Comparison of ENCODE assay signal across 17 mouse cellular contexts in the genomic region with DNA sequence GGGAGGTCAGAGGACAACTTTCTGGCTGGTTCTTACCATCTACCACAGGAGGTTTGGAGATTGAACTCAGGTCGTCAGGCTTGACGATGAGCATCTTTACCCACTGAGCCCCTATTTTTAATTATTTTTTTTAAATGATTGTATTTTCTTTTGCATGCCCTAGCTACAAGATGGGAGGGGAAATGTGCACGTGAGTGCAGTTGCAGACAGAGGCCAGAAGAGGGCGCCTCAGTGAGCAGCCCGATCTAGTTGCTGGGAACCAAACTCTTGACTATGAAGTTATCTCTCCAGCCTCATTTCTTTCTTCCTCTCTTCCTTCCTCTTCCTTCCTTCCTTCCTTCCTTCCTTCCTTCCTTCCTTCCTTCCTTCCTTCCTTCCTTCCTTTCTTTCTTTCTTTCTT.
DNase-seq lines count a peak whose midpoint lies in the region; ATAC-seq and TF ChIP-seq lines count a peak whose summit lies in the region.
"Had no signal": no experiment of that assay in that cellular context is flagged by ENCODE, and none has a peak within 500 bp of the region (broad histone marks: within the 10 kb centered on the region; RNA-seq: fewer than 3 reads in every experiment).

No protein-coding gene starts in this region.

- no peak overlapping the region for H3K4me3 ChIP-seq in kidney, postnatal 0 days (replicated peaks; ENCODE audit: low read depth, low read length)
- H3K4me3 ChIP-seq in midbrain, postnatal 0 days (ENCODE audit: low read depth, low read length): no peak overlapping the region
- H3K4me3 ChIP-seq in midbrain, embryonic 13.5 days (replicated peaks): no peak overlapping the region
- no peak overlapping the region for H3K4me3 ChIP-seq in stomach, postnatal 0 days (ENCODE audit: low read depth, low read length)
- H3K4me3 ChIP-seq: limb, embryonic 13.5 days; neural tube, embryonic 15.5 days had no signal

- no peak for TF ChIP-seq EP300 in stomach, postnatal 0 days (optimal IDR thresholded peaks at IDR 0.05)

- ATAC-seq in kidney, postnatal 0 days (replicated peaks; ENCODE audit: low FRiP score, low read depth): no peak
- no peak for ATAC-seq in midbrain, postnatal 0 days (ENCODE audit: low FRiP score)
- no peak for ATAC-seq in midbrain, embryonic 13.5 days
- no peak for ATAC-seq in Patski
- no peak for ATAC-seq in stomach, postnatal 0 days (ENCODE audit: low FRiP score, low TSS enrichment)
- ATAC-seq: forebrain, embryonic 14.5 days; hindbrain, embryonic 16.5 days had no signal

- POLR2A ChIA-PET in Patski (lab: Charles Lee): no interaction called here

- H3K9me3 ChIP-seq in kidney, postnatal 0 days (replicated peaks; ENCODE audit: low read length): no peaks in the 10 kb centered on the region
- H3K9me3 ChIP-seq in midbrain, postnatal 0 days (ENCODE audit: low read length): no peaks in the 10 kb centered on the region; the same call in 1 of the 2 replicates
- H3K9me3 ChIP-seq in midbrain, embryonic 13.5 days: no peaks in the 10 kb centered on the region
- H3K9me3 ChIP-seq in stomach, postnatal 0 days (ENCODE audit: control insufficient read depth, low read length): no peaks in the 10 kb centered on the region

- peak; percentile 37; the same call in 1 of the 2 replicates for TF ChIP-seq CTCF in kidney, postnatal 0 days (IDR thresholded peaks at IDR 0.05; ENCODE audit: low read depth)
- peak; percentile 48 for TF ChIP-seq CTCF in midbrain, postnatal 0 days (IDR thresholded peaks at IDR 0.05)
- TF ChIP-seq CTCF in Patski (IDR thresholded peaks at IDR 0.05): peak; percentile 51
- peak; percentile 40 for TF ChIP-seq CTCF in stomach, postnatal 0 days (IDR thresholded peaks at IDR 0.05; ENCODE audit: low read depth)

- in situ Hi-C loops in Patski (cut with MboI; ENCODE audit: low pct_unique_long_range_greater_than_20kb): no loop called here

- H3K9ac ChIP-seq in kidney, postnatal 0 days (ENCODE audit: low read depth, low read length): no peak overlapping the region
- H3K9ac ChIP-seq in midbrain, postnatal 0 days (replicated peaks; ENCODE audit: low read length, poor library complexity, severe bottlenecking): no peak overlapping the region
- no peak overlapping the region for H3K9ac ChIP-seq in midbrain, embryonic 13.5 days (replicated peaks)
- no peak overlapping the region for H3K9ac ChIP-seq in stomach, postnatal 0 days (ENCODE audit: low read length)
- H3K9ac ChIP-seq: limb, embryonic 13.5 days; neural tube, embryonic 15.5 days had no signal

- H3K36me3 ChIP-seq in kidney, postnatal 0 days (ENCODE audit: insufficient read depth, low read length): no peaks in the 10 kb centered on the region
- H3K36me3 ChIP-seq in midbrain, postnatal 0 days (ENCODE audit: insufficient read depth, low read length): no peaks in the 10 kb centered on the region
- H3K36me3 ChIP-seq in midbrain, embryonic 13.5 days: no peaks in the 10 kb centered on the region
- H3K36me3 ChIP-seq in stomach, postnatal 0 days (ENCODE audit: control insufficient read depth, insufficient read depth, low read length): no peaks in the 10 kb centered on the region
- H3K36me3 ChIP-seq: limb, embryonic 13.5 days; neural tube, embryonic 15.5 days had no signal

- H3K4me1 ChIP-seq in kidney, postnatal 0 days (replicated peaks; ENCODE audit: insufficient read depth, low read length): no peaks in the 10 kb centered on the region
- no peaks in the 10 kb centered on the region for H3K4me1 ChIP-seq in midbrain, postnatal 0 days (ENCODE audit: insufficient read depth, low read length)
- H3K4me1 ChIP-seq in midbrain, embryonic 13.5 days (replicated peaks): no peaks in the 10 kb centered on the region
- H3K4me1 ChIP-seq in stomach, postnatal 0 days (replicated peaks; ENCODE audit: control insufficient read depth, insufficient read depth): no peaks in the 10 kb centered on the region
- H3K4me1 ChIP-seq: neural tube, embryonic 15.5 days had no signal

- no peak for DNase-seq in kidney, postnatal 0 days (ENCODE audit: low spot score)
- DNase-seq in kidney, adult 11 months: no peak
- DNase-seq in midbrain, postnatal 0 days (ENCODE audit: low spot score): no peak
- no peak for DNase-seq in Patski (ENCODE audit: low read depth, low spot score)
- no peak for DNase-seq in stomach, postnatal 0 days (ENCODE audit: low spot score)
- DNase-seq in right cerebral cortex, postnatal 36 days (ENCODE audit: low spot score in 2 of 2): no peak
- DNase-seq: cerebellum, adult 11-12 months; embryo, embryonic 11 days; heart, postnatal 10 days; lung, postnatal 14 days; retina, postnatal 1 day; spleen, adult 18-20 months had no signal

- no peaks in the 10 kb centered on the region for H3K27me3 ChIP-seq in kidney, postnatal 0 days (ENCODE audit: insufficient read depth, low read length)
- H3K27me3 ChIP-seq in midbrain, postnatal 0 days (ENCODE audit: insufficient read depth, low read length): no peaks in the 10 kb centered on the region
- H3K27me3 ChIP-seq in midbrain, embryonic 13.5 days: no peaks in the 10 kb centered on the region
- no peaks in the 10 kb centered on the region for H3K27me3 ChIP-seq in Patski
- no peaks in the 10 kb centered on the region for H3K27me3 ChIP-seq in stomach, postnatal 0 days (ENCODE audit: control insufficient read depth, insufficient read depth, low read length)
- H3K27me3 ChIP-seq: limb, embryonic 13.5 days; neural tube, embryonic 15.5 days had no signal

- no peak overlapping the region for H3K27ac ChIP-seq in kidney, postnatal 0 days
- H3K27ac ChIP-seq in midbrain, postnatal 0 days (ENCODE audit: low read depth, low read length): no peak overlapping the region
- no peak overlapping the region for H3K27ac ChIP-seq in midbrain, embryonic 13.5 days
- no peak overlapping the region for H3K27ac ChIP-seq in stomach, postnatal 0 days (replicated peaks)
- H3K27ac ChIP-seq: limb, embryonic 13.5 days; neural tube, embryonic 15.5 days had no signal

- H3K4me2 ChIP-seq in kidney, postnatal 0 days (ENCODE audit: low read length): no peak overlapping the region
- H3K4me2 ChIP-seq in midbrain, postnatal 0 days (ENCODE audit: low read depth, low read length, poor library complexity, severe bottlenecking): no peak overlapping the region
- H3K4me2 ChIP-seq in midbrain, embryonic 13.5 days (replicated peaks): no peak overlapping the region
- H3K4me2 ChIP-seq in stomach, postnatal 0 days (replicated peaks; ENCODE audit: low read depth): no peak overlapping the region
- H3K4me2 ChIP-seq: limb, embryonic 13.5 days; neural tube, embryonic 15.5 days had no signal

- CTCF ChIA-PET in Patski (lab: Charles Lee): interaction anchor here (1.1 to 1.6 kb wide), 3 partner anchors 8 to 14 kb away, joined by 3 to 4 read pairs (median 3); no protein-coding TSS in a partner anchor

- WGBS in kidney, postnatal 0 days: 95% methylated on average over 5 of the region's 5 CpGs
- 86% methylated on average over 5 of the region's 5 CpGs for WGBS in midbrain, postnatal 0 days
- 90% methylated on average over 5 of the region's 5 CpGs for WGBS in midbrain, embryonic 13.5 days
- 92% methylated on average over 5 of the region's 5 CpGs for WGBS in stomach, postnatal 0 days
